Mouse (Mus musculus) liver, postnatal 0 days (tissue): ENCODE results near the gene Tab3.

Experiments
- CTCF ChIP-seq: sonication (generic); IDR thresholded peaks from 2 replicates; pipeline ENCODE4 v1.5.1; 2016; ENCODE audit warnings: antibody characterized with exemption, low read depth
- EP300 ChIP-seq: IDR thresholded peaks from 2 replicates; pipeline ENCODE4 v1.6.1; 2016; ENCODE audit warnings: antibody characterized with exemption, low read depth, mild to moderate bottlenecking

DNA sequence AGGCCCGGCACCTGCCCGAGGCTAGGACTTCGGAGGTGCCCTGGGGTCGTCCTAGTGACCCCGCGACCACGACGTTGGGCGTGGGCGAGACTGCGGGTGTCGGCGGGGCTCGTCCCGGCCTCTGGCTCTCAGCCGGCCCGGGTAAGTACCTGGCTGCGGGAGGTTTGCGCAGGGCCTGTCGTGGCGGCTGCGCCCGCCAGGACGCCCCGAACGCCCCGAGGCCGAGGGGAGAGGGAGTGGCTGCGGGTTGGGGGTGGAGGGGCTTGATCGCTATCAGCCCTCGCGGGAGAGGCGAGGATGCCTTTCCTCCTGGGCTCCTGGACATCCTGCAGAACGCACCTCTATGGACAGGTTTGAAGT lies 340 bp downstream of the Tab3 start:
- TF ChIP-seq CTCF (no peak), EP300 (no peak)
